Mouse (Mus musculus) MEL (cell line): ENCODE measurements around the gene Ano2. TPM values are rescaled to one million over a fixed set of nuclear protein-coding genes. Genes with fewer than 3 reads are reported as not detected.

ENCODE experiments used
- DNase-seq: peaks from one replicate; pipeline ENCODE4 v3.0.0; 2011; ENCODE audit warnings: low read depth, low spot score
- H3K27ac ChIP-seq: 2 replicates; pipeline ENCODE4 v1.5.1; 2012; ENCODE audit warnings: low read depth, mild to moderate bottlenecking, control low read depth, low read length, moderate library complexity; ENCODE audit not compliant: control insufficient read depth
- H3K27me3 ChIP-seq, 2 experiments: fragments of 150-350 bp in 1 of 2; sonication (generic) in 1 of 2; 2 replicates each; pipeline ENCODE4 v1.6.1; 2012; ENCODE audit warnings: low read length in 2 of 2, mild to moderate bottlenecking in 2 of 2, improper control_type of control experiment in 1 of 2, moderate library complexity in 1 of 2; ENCODE audit not compliant: insufficient read depth in 2 of 2, control insufficient read depth in 1 of 2
- H3K36me3 ChIP-seq, 2 experiments: 2 replicates each; pipeline ENCODE4 v1.6.1; 2012 to 2014; ENCODE audit warnings: low read length in 2 of 2, improper control_type of control experiment in 1 of 2, inconsistent platforms in 1 of 2, mild to moderate bottlenecking in 1 of 2; ENCODE audit not compliant: insufficient read depth in 2 of 2, control insufficient read depth in 1 of 2
- H3K4me1 ChIP-seq, 2 experiments: fragments of 150-350 bp in 1 of 2; sonication (generic) in 1 of 2; 2 replicates each; pipeline ENCODE4 v1.6.1; 2012; ENCODE audit warnings: low read length in 2 of 2, improper control_type of control experiment in 1 of 2, mild to moderate bottlenecking in 1 of 2; ENCODE audit not compliant: insufficient read depth in 2 of 2, control insufficient read depth in 1 of 2
- H3K4me3 ChIP-seq, 2 experiments: fragments of 150-350 bp in 1 of 2; sonication (generic) in 1 of 2; 2 replicates each; pipeline ENCODE4 v1.5.1; 2012; ENCODE audit warnings: low read depth in 2 of 2, low read length in 2 of 2, mild to moderate bottlenecking in 2 of 2, moderate library complexity in 2 of 2, control low read depth in 1 of 2, improper control_type of control experiment in 1 of 2; ENCODE audit not compliant: control insufficient read depth in 1 of 2, insufficient read depth in 1 of 2
- H3K79me2 ChIP-seq: 2 replicates; pipeline ENCODE4 v1.6.1; 2012; ENCODE audit warnings: mild to moderate bottlenecking, low read length, moderate library complexity; ENCODE audit not compliant: control insufficient read depth, poor library complexity, insufficient read depth
- H3K9ac ChIP-seq: 2 replicates; pipeline ENCODE4 v1.6.1; 2012; ENCODE audit warnings: low read depth, mild to moderate bottlenecking, control low read depth, low read length, moderate library complexity; ENCODE audit not compliant: control insufficient read depth, poor library complexity, severe bottlenecking
- H3K9me3 ChIP-seq: fragments of 150-350 bp; sonication (generic); replicated peaks from 2 replicates; pipeline ENCODE4 v1.6.1; 2012; ENCODE audit warnings: mild to moderate bottlenecking, low read length, improper control_type of control experiment, moderate library complexity; ENCODE audit not compliant: insufficient read depth
- BHLHE40 ChIP-seq: IDR thresholded peaks from 2 replicates; pipeline ENCODE4 v1.6.1; 2012; ENCODE audit warnings: low read depth, mild to moderate bottlenecking, inconsistent platforms, low read length, improper control_type of control experiment, borderline replicate concordance
- CTCF ChIP-seq, 3 experiments: IDR thresholded peaks in 2 of 3; conservative IDR thresholded peaks in 1 of 3; 2 replicates each; pipeline ENCODE4 v1.5.1; 2011 to 2012; ENCODE audit warnings: low read length in 3 of 3, low read depth in 2 of 3, mild to moderate bottlenecking in 2 of 3, improper control_type of control experiment in 1 of 3, inconsistent platforms in 1 of 3, mixed read lengths in 1 of 3, moderate library complexity in 1 of 3; ENCODE audit not compliant: control insufficient read depth in 1 of 3, insufficient read depth in 1 of 3, poor library complexity in 1 of 3, severe bottlenecking in 1 of 3
- E2F4 ChIP-seq: IDR thresholded peaks from 2 replicates; pipeline ENCODE4 v1.6.1; 2011; ENCODE audit warnings: low read depth, low read length, improper control_type of control experiment, borderline replicate concordance
- ELF1 ChIP-seq: IDR thresholded peaks from 2 replicates; pipeline ENCODE4 v1.6.1; 2014; ENCODE audit warnings: low read depth, mild to moderate bottlenecking, inconsistent platforms, low read length, improper control_type of control experiment, moderate library complexity
- EP300 ChIP-seq, 2 experiments: IDR thresholded peaks; 2 replicates each; pipeline ENCODE4 v1.6.1; 2011; ENCODE audit warnings: improper control_type of control experiment in 2 of 2, low read length in 2 of 2, low read depth in 1 of 2, mild to moderate bottlenecking in 1 of 2
- HCFC1 ChIP-seq: IDR thresholded peaks from 2 replicates; pipeline ENCODE4 v1.6.1; 2012; ENCODE audit warnings: low read depth, mild to moderate bottlenecking, inconsistent platforms, low read length, improper control_type of control experiment, moderate library complexity
- JUND ChIP-seq: IDR thresholded peaks from 2 replicates; pipeline ENCODE4 v1.6.1; 2011; ENCODE audit warnings: low read depth, mild to moderate bottlenecking, improper control_type of control experiment, low read length
- MAX ChIP-seq: IDR thresholded peaks from 2 replicates; pipeline ENCODE4 v1.6.1; 2011; ENCODE audit warnings: low read length, improper control_type of control experiment
- MEF2A ChIP-seq: IDR thresholded peaks from 2 replicates; pipeline ENCODE4 v1.6.1; 2014; ENCODE audit warnings: low read depth, mild to moderate bottlenecking, inconsistent platforms, low read length, improper control_type of control experiment; ENCODE audit not compliant: poor library complexity, insufficient replicate concordance, severe bottlenecking; ENCODE audit errors: extremely low read depth
- MXI1 ChIP-seq: IDR thresholded peaks from 2 replicates; pipeline ENCODE4 v1.6.1; 2011; ENCODE audit warnings: mild to moderate bottlenecking, low read depth, low read length, improper control_type of control experiment
- MYB ChIP-seq: IDR thresholded peaks from 2 replicates; pipeline ENCODE4 v1.6.1; 2011; ENCODE audit warnings: mild to moderate bottlenecking, low read depth, low read length, improper control_type of control experiment
- MYC ChIP-seq: IDR thresholded peaks from 2 replicates; pipeline ENCODE4 v1.6.1; 2011; ENCODE audit warnings: low read depth, mild to moderate bottlenecking, low read length, improper control_type of control experiment, moderate library complexity
- POLR2A ChIP-seq, 2 experiments: IDR thresholded peaks; 2 replicates each; pipeline ENCODE4 v1.6.1; 2011 to 2012; ENCODE audit warnings: low read length in 2 of 2, mild to moderate bottlenecking in 2 of 2, control low read depth in 1 of 2, improper control_type of control experiment in 1 of 2, low read depth in 1 of 2, moderate library complexity in 1 of 2; ENCODE audit not compliant: control insufficient read depth in 1 of 2, insufficient read depth in 1 of 2, poor library complexity in 1 of 2
- RAD21 ChIP-seq: IDR thresholded peaks from 2 replicates; pipeline ENCODE4 v1.6.1; 2011; ENCODE audit warnings: mild to moderate bottlenecking, low read depth, low read length, improper control_type of control experiment
- SIN3A ChIP-seq: IDR thresholded peaks from 2 replicates; pipeline ENCODE4 v1.6.1; 2012; ENCODE audit warnings: low read length, improper control_type of control experiment, inconsistent platforms
- SMC3 ChIP-seq: IDR thresholded peaks from 2 replicates; pipeline ENCODE4 v1.6.1; 2011; ENCODE audit warnings: low read depth, low read length, improper control_type of control experiment
- TBP ChIP-seq: IDR thresholded peaks from 2 replicates; pipeline ENCODE4 v1.8.0; 2011; ENCODE audit warnings: low read depth, low read length, improper control_type of control experiment
- TCF12 ChIP-seq: IDR thresholded peaks from 2 replicates; pipeline ENCODE4 v1.6.1; 2014; ENCODE audit warnings: low read depth, mild to moderate bottlenecking, inconsistent platforms, low read length, improper control_type of control experiment, moderate library complexity
- UBTF ChIP-seq: IDR thresholded peaks from 2 replicates; pipeline ENCODE4 v1.6.1; 2012; ENCODE audit warnings: low read depth, mild to moderate bottlenecking, inconsistent platforms, low read length, improper control_type of control experiment, moderate library complexity, borderline replicate concordance; ENCODE audit not compliant: insufficient read depth
- ZC3H11A ChIP-seq: IDR thresholded peaks from 2 replicates; pipeline ENCODE4 v1.6.1; 2012; ENCODE audit warnings: low read depth, mild to moderate bottlenecking, inconsistent platforms, low read length, improper control_type of control experiment
- polyA plus RNA-seq, 2 experiments: library from polyadenylated mRNA; stranded (reverse) in 1 of 2; unstranded in 1 of 2; fragments of >175 nt in 1 of 2; fragments of >200 nt in 1 of 2; gene quantifications; 2 replicates each; pipeline versions ENCODE4 v1.2.1 to v1.2.4; 2012; ENCODE audit warnings: low replicate concordance in 2 of 2, low read depth in 1 of 2; ENCODE audit not compliant: insufficient read length in 2 of 2, insufficient read depth in 1 of 2, missing spikeins in 1 of 2
- total RNA-seq: library from RNA; depleted of rRNA; stranded (reverse); fragments of 300-350 nt; gene quantifications from 2 replicates; pipeline ENCODE4 v1.2.3, GENCODE M21; 2012; rRNA removed

Ano2 gene
- total and polyA plus RNA-seq, 3 experiments = not detected

DNA sequence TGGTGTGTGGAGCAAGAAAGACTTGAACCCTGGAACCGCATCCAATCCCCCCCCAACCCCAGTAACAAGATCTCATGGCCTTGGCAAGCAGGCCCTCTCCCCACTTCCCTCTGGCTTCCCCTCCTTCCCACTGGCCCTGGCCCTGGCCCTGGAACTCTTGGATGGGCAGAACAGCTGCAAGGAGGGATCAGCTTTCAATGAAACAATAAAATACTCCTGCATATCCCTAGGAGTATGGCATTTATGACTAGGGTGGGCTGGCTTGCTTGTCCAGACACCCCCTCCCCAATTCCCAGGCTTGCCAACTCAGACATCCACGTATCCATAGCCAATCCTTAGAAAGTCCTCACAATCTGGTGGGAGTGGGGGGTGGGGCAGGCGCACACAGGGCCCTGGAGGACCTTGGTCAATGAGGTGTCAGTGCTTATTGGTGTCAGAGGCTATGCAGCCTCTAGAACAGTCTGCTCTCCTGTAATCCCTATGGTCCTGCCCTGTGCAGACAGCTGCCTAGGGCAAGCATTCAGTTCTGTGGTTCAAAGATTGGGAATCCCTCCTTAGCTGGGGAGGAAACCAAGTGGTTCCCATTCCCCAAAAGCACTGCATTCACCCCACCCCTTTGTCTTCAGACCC lies 396.2 kb downstream of the Ano2 start:
- no peak overlapping the region for H3K27ac ChIP-seq
- H3K4me3 ChIP-seq = no peak overlapping the region
- H3K9me3 ChIP-seq = no peaks in the 10 kb centered on the region
- H3K79me2 ChIP-seq = no peaks in the 10 kb centered on the region
- TF ChIP-seq SMC3 (no peak), EP300 (IDR thresholded peaks at IDR 0.05; ENCODE audit: low read depth in 1 of 2, low read length in 2 of 2) (no peak), RAD21 (no peak), ELF1 (no peak), JUND (no peak), TBP (no peak), ZC3H11A (no peak), MAX (no peak), CTCF (IDR thresholded peaks at IDR 0.05 in 2 of 3, conservative IDR thresholded peaks at IDR 0.05 in 1 of 3; ENCODE audit: control insufficient read depth in 1 of 3, insufficient read depth in 1 of 3, low read depth in 2 of 3, low read length in 3 of 3, poor library complexity in 1 of 3, severe bottlenecking in 1 of 3) (no peak), E2F4 (no peak), HCFC1 (no peak), BHLHE40 (no peak), MYB (no peak), MYC (no peak), TCF12 (no peak), SIN3A (no peak)
- H3K36me3 ChIP-seq = no peaks in the 10 kb centered on the region
- DNase-seq = no peak
- H3K4me1 ChIP-seq = no peaks in the 10 kb centered on the region
- H3K27me3 ChIP-seq = no peaks in the 10 kb centered on the region
- H3K9ac ChIP-seq = no peak overlapping the region

DNA sequence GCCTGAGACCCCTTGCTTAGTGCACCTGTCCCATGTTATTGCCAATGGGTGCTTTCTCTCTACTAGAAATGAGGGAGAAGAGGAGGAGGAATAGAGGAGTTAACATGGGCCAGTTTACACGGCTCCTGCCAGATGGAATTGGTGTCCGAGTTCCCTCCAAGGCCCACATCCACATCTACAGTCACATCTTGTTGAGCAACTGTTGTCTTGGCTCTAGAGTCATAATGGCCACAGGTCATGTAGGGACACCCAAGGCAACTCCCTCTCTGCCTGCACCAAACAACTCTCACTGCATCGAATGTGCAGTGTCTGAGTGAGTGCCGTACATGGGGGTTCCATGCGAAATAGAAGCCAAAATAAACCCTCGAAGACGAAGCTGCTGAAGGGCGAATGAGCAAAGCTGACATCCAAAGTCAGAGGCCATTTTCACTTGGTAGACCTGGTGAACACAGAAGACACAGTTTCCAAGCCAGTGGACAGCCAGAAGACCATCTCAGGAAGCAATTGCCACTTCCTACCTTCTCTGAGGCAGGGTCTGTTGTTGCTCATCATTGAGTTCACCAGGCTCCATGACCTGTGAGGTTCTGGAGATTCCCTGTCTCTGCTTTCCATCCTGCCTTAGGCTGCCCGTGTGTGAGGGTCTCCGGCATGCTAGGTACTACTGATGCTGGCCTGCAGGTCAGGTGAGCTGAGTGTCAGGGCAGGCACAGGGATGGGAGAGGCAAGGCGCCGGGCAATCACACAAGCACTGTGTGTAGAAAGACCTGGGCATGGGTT lies 398.5 kb downstream of the Ano2 start:
- Histone ChIP-seq H3K9me3 (no peaks in the 10 kb centered on the region), H3K27ac (no peak overlapping the region), H3K36me3 (no peaks in the 10 kb centered on the region), H3K9ac (no peak overlapping the region), H3K79me2 (no peaks in the 10 kb centered on the region), H3K4me1 (no peaks in the 10 kb centered on the region), H3K4me3 (no peak overlapping the region), H3K27me3 (no peaks in the 10 kb centered on the region)
- DNase-seq = no peak
- TF ChIP-seq MYB (no peak), UBTF (no peak), POLR2A (IDR thresholded peaks at IDR 0.05; ENCODE audit: control insufficient read depth in 1 of 2, insufficient read depth in 1 of 2, low read depth in 1 of 2, low read length in 2 of 2, poor library complexity in 1 of 2) (no peak), MEF2A (no peak), MXI1 (no peak)

Other genes starting within 250 kb of the Ano2 start
- gene Cd9, start 195.6 kb upstream of the Ano2 start, total RNA-seq = 3.6 and 4.2 TPM in 2 replicates
- 10 to 100 TPM in 1 of 2 experiments, not detected in 1; 10.9 TPM for gene Cd9, start 195.6 kb upstream of the Ano2 start, polyA plus RNA-seq
- gene Vwf, start 143.6 kb upstream of the Ano2 start, total RNA-seq = 0.13 and 0.42 TPM in 2 replicates
- under 1 TPM in 1 of 2 experiments, not detected in 1; 0.29 TPM for gene Vwf, start 143.6 kb upstream of the Ano2 start, polyA plus RNA-seq